Mouse (Mus musculus) adrenal gland, adult 18-20 months (tissue): Measurements from ENCODE around the gene Slc1a2. TPM values are rescaled to one million over a fixed set of nuclear protein-coding genes. Genes with fewer than 3 reads are reported as not detected.

Experiments used
- DNase-seq, 2 experiments: peaks; one replicate each; pipeline ENCODE4 v3.0.0; 2021 to 2022; ENCODE audit warnings: low spot score in 2 of 2
- total RNA-seq, 2 experiments: library from RNA; stranded (reverse); gene quantifications; 1 replicate in 1 of 2; 2 replicates in 1 of 2; pipeline ENCODE4 v1.2.3; 2021

Gene Slc1a2
- total RNA-seq, 2 experiments from 2014 or later: 0.17 to 0.35 TPM

DNA sequence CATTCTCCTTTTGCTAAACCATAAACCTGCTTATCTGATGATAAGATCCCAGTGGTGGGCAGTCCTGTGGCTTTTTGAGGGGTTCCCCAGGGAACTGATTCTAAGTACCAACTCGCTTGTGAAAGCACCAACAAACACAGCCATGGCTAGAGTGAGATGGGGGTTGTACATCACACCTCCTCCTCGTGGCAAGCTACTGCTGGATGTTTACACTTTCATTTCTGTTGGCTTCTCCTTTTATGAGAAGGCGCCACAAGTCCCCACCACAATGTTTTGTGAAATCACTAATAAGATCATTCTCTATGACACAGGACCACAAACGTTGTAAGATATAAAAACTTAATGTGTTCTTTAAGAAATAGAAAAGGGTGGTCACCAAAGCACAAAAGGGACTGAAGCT is 154.3 kb downstream of the Slc1a2 start:
- no peak for DNase-seq

DNA sequence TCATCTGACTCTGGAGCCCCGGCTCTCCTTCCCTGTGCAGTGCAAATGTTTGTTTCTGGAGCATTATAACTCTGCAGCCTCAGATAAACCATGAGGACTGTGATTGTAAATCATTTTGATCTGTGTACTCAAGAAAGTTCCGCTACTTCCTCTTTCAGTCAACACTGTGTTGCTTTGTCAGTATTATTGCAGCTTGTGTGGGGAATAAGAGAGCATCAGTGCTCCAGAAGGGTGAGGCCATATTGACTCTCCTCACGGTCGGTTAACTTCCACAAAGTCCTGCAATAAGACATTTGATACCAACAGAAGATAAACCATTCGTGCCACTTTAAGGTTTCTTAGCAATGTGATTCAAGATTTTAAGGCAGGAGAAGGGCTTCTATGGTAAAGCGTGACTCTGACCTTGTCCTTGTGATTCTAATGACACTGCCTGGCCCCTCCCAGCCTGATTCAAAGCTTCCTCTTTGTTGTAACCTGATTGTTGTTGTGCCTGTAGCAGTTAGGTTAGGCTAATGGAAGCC is 156.9 kb downstream of the Slc1a2 start:
- DNase-seq: no peak

DNA sequence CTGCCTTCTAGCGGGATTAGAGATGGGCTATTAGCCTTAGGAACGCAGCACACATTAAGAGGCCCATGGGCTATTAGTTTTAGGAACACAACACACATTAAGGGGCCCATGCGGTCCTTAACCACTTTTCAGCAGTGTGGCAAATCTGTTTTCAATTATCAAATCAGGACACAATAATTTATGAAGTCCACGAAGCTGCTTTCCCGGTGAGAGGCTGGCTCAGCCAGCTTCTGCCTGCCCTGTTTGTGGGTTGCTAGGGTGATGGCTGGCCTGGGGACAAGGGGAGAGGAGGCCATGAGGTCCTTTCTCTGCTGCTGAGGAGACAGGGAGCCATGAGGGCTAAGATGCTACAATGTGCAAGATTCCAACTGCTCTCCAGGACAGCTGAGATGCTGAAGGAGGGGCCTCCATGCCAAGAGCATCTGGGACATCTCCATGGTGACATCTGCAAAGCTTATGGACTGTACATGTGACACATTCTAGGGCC is 161.8 kb downstream of the Slc1a2 start:
- no peak for DNase-seq

DNA sequence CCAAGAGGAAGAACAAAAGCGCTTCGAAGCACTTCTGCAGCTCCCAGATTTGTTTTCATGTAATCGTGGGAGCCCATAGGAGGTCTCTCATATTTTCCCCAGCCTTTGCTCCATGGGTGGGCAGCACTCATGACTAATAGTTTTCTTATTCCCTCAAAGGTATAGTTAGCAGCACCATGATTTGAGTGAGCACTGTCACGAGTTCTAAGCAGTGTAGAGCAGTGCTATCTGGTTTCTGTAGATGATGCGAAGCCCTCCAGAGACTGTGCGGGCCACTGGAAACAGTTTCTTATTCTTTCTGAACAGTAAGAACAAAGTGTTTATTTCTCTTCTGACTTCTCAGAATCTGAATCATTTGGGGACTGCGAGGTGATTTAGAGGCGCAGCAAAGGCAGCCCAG is 162.3 kb downstream of the Slc1a2 start:
- DNase-seq: no peak

DNA sequence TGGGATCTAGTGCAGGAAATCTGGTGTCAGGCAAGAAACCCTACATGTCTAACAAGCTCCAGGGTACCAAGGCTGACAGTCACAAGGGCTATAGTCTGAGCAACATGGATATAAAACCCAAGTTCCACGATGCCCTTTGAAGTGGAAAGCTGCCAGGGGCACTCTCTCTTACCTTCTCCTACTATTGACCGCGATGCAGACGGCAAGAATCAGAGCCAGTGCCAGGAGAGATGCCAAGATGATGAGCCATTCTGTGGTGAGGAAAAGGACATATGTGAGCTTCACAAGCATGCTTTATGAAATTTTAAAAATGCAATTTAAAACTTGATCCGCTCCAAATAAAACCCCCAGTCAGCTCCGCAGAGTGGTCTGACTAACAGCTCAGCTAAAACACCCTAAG is 163.6 kb downstream of the Slc1a2 start:
- DNase-seq: no peak

DNA sequence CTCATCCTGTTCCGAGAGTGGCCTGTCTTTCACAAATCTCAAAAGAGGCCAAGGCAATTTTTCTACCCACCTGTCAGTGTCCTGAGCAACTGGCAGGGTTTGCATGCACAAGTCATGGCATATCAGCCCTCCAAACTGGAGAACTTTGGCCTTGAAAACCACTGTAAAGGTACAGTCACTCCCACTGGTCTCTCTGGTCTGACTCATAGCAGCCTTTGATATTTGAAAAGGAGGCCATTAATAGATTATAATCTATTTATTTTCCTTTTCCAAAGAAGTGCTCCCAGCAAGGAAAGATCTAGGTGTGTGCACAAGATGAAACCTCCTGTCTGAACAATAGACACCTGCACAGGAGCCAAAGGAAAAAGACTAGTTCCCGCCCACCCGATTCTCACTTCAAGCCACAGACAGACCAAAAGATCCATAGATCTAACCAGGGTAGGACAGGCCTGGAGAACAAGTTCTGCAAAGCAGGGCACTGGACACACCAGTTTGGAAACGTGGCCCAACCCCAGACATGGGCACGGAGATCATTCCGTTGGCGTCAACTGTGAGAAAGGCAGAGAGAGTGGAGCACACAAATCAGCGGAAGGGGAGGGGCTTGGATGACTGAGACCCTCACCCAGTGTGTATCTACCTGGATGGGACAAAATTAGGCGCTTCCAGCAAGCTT is 167.6 kb downstream of the Slc1a2 start:
- DNase-seq: no peak

DNA sequence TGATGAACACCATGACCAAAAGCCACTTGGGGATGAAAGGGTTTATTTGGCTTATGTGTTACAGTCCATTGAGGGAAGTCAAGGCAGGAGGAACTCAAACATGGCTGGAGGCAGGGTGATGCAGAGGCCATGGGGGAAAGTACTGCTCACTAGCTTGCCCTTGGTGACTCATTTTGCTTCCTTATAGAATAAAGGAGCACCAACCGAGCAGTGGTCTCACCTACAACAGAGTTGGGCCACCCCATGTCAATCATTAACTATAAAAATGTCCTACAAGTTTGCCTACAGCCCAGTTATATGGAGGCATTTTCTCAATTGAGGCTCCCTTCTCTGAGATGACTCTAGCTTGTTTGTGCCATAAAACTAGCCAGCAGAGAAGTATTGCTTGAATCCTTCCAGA is 169.4 kb downstream of the Slc1a2 start:
- no peak for DNase-seq

DNA sequence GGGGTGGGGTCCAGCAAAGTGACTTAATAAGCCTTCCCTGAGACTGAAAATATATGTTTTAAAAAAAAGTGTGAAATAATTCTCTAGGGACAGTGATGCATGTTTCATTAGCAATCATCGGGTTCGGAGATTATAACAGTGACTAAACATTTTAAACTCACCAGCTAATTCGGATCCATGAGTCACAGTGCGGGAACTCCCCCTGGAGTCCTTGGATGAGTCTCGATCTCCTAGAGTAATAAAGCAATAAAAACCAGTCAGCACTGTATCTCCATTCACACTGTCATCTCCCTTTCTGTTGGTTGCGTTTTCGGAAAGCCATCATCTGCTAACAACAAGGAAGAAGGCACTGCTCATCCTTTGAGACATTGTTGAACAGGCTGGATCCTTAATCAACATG is 169.9 kb downstream of the Slc1a2 start:
- DNase-seq: no peak

DNA sequence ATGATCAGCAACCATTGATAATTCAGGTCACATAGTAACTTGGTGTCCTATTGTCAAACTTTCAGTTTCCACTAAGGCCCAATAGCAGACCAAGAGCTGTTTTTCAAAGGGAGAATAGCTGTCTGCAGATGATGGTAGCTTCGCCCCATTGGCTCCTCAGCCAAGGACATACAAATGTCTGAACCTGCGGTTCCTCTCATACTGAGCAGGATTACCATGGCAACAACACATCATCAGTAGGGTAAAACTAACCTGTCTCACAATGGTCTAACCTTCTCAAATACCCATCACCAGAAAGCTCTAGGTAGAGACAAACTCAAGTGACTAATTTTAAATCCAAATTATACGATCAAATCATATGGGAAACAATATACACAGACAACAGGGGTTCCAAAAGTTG is 170.7 kb downstream of the Slc1a2 start:
- peak; percentile 80 to 88 for DNase-seq

DNA sequence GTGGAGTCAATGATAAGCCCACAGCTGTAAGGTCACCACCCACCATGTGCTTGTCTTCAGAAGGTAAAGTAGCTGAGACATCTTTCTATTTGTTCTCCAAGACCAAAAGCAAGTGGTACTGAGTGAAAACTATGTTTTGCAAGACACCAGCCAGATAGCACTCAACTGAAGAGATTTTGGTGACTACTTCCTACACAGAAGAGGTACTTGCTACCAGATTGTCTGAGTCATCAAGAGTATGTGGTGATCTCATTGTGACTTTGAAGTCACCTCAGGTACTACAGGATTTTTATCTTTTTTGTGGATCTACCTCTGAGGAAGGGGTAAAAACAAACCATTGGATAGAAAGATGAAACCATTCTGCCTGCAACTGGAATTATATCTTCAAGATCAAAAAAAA is 173.1 kb downstream of the Slc1a2 start:
- no peak for DNase-seq

DNA sequence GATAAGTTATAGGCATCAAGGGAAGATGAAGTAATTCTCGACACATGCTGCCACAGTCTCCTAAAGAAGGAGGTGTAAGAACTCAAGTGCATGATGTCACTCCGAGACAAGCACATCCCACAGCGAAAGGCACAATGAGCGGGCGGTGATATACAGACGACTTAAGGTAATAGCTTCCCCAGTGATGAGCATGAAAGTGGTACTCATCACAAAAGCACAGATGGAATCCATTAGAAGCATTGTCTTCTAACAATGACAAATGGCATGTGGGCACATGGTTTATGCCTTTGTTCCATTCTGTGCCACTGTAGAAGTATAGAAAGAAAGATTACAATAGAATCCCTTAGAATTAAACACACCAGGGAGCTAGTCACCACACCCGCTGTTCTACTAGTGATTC is 179.7 kb downstream of the Slc1a2 start:
- DNase-seq: no peak

Other genes starting within 250 kb of the Slc1a2 start
- under 1 TPM; 0.63 to 0.70 TPM for gene Fjx1, start 206.2 kb upstream of the Slc1a2 start, total RNA-seq
- 1 to 10 TPM; 1.5 to 3.8 TPM for gene Pamr1, start 108.6 kb upstream of the Slc1a2 start, total RNA-seq
- gene Cd44, start 243.0 kb downstream of the Slc1a2 start, total RNA-seq: 10 to 100 TPM; 35.6 to 86.8 TPM